Mouse (Mus musculus) C3H10T1/2 (cell line): ENCODE results near the gene Gm21746. TPM values are rescaled to one million over a fixed set of nuclear protein-coding genes. Genes with fewer than 3 reads are reported as not detected.

ENCODE experiments used
- polyA plus RNA-seq, 2 experiments: library from polyadenylated mRNA; unstranded; fragments of >200 nt; fragmentation: generic; extraction: Trizol; gene quantifications; one replicate each; pipeline ENCODE4 v1.2.1; 2012; ENCODE audit warnings: missing spikeins in 2 of 2

The Gm21746 gene
- not detected for polyA plus RNA-seq

DNA sequence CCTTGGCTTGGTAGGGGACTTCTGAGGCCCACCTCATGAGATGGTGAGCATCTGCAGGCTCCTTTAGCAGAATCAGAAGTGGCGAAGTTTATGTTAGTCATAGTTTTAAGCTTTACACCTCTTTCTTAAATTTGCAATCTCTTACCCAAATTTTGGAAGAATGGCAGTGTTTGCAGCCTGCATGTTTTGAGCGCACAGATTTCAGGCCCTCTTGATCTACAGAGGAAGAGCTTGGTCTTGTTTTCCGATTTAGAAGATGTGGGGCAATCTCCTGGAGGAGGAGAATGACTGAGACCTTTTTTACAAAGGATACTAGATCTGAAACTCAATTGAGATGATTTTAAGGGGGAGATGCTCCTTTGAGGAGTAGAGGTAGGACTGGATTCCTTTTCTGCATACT is at the start of gene Gm21746:
TSS of gene Gm21746 (minus strand) at position 101 of the 400 bp plus-strand sequence.

DNA sequence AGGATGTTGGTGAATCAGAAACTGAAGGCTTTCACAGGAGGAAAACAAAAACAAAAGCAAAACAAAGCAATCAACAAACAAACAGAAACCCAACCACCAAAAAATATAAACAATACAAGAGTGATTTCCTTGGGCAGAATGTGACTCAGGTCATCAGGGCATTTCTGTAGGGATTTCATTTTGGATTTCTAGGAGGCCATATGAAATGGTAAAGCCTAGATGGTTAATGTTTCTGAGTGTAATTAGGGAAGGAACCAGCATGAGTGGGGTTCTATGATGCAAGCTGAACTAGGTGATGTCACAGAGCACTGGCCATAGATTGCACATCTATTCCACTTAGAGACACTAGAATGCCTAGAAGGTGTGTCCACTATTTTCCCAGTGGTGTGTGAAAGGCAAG is 29.0 kb upstream of the Gm21746 start, which contains the start of gene Gm20873:
TSS of gene Gm20873 (plus strand) at position 301 of the 400 bp plus-strand sequence.

Other genes with a start within 250 kb of the Gm21746 start
- gene Gm20873, start 29.1 kb upstream of the Gm21746 start, polyA plus RNA-seq: not detected